Mouse (Mus musculus) testis, postnatal 10 days (tissue): Measurements from ENCODE around the gene Gm20388.
"Not testable (repeated sequence)": the region's sequence is repeated elsewhere in the genome, so short reads cannot be mapped to it uniquely, and the experiment has no call there.

Experiments used
- DNase-seq: peaks from one replicate; pipeline ENCODE4 v3.0.0; 2021; ENCODE audit warnings: low spot score

Gene Gm20388

GRCm38 (mm10) chr8:122557248-122558038 lies 2646.8 kb downstream of the Gm20388 start:
- no peak for DNase-seq

DNA sequence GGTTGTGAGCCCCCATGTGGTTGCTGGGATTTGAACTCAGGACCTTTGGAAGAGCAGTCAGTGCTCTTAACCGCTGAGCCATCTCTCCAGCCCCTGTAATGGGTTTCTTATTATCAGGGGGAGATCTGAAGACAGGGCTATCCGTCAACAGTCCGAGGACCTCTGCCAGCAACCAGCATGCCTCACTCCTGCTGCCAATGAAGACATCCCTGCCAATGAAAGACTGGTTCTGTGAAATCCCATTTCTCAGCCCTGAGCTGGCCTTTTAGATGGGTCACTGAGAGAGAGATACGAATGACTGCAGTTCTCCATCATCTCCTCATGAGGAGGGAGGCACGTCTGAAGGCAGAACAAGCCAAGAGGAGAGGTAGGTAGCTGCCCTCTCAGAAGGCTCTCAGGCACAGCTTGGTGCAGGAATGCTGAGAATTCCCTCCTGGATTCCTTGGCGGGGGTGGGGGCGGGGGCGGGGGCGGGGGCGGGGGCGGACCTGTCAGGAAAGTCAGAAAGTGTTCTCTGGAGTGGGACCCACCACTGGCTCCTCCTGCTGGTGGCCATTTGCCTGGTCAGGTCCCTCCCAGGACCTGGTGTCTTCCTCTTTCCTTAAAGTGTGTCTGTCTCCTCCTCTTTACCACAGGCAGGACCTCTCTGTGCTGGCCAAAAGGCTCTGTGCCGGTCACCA lies 2648.2 kb downstream of the Gm20388 start:
- no peak for DNase-seq

GRCm38 (mm10) chr8:122561199-122561598 lies 2650.6 kb downstream of the Gm20388 start:
- DNase-seq: no peak

GRCm38 (mm10) chr8:122564363-122565352 lies 2654.0 kb downstream of the Gm20388 start:
- no peak for DNase-seq

GRCm38 (mm10) chr8:122566766-122567165 lies 2656.1 kb downstream of the Gm20388 start:
- DNase-seq: no peak

DNA sequence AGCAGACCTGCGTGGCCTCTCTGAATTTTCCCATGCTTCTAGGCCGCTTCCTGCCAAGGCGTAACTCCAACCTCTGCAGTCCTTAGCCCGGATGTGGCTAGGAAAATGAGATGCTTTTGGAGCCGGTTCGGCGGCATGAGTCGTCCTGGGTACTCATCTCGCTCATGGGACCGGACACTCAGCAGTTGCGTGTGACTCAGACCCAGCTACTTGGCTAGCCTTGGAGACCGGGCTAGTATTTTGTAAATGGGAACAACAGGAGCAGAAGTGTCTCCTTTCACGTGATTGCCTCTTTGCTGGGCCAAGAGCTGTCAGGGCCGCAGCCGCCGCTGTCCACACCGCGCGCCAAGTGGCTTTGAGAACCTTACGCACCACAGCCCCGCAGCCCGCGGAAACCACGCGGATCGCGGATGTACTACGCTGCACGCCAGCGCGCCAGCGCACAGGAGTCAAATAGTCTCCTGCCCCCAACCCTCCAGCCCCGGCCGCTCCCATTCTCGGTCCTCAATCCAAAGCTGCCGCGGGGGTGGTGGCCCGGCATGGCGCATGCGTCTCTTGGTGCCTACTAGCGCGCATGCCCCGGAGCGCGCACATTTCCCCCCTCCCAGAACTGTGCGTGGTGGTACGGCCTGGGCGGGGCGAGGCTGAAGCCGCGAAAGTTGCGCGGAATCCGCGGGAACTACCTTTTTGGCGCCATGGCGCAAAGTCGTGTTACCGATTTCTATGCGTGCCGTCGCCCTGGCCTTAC lies 2656.9 kb downstream of the Gm20388 start, which contains the start of gene Cdt1:
TSS of gene Cdt1 (plus strand) at position 655 of the 748 bp plus-strand sequence.
- peak; percentile 95 for DNase-seq

DNA sequence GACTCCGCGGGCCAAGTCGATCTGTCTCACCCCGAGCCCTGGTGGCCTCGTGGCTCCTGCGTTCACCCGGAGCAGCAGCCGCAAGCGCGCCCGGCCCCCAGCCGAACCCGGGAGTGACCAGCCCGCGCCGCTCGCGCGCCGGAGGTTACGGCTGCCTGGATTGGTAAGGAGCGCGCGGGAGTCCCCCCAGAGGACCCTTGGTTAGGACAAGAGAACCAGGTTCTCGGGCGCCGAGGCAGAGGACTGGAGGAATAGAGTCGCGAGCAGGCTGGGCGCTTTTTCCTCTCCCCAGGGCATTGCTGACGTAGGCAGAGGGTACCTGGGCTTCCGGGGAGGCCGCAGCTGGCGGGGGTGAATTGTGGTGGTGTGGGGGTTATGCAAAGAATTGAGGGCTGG lies 2657.5 kb downstream of the Gm20388 start:
- DNase-seq: no peak

GRCm38 (mm10) chr8:122568881-122569309 lies 2658.3 kb downstream of the Gm20388 start:
- no peak for DNase-seq

GRCm38 (mm10) chr8:122569329-122569728 lies 2658.7 kb downstream of the Gm20388 start:
- no peak for DNase-seq

DNA sequence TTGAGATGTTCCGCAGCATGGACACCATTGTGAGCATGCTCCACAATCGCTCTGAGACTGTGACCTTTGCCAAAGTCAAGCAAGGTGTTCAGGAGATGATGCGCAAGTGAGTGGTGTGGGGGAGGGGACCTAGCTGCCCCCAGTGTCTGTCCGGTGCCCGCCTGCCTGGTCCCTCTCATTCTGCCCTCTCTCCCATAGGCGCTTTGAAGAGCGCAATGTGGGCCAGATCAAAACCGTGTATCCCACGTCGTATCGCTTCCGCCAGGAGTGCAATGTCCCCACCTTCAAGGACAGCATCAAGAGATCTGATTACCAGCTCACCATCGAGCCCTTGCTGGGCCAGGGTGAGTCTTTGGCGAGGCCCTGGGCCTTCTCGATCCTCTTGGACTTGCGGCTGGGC lies 2659.4 kb downstream of the Gm20388 start:
- DNase-seq: no peak

DNA sequence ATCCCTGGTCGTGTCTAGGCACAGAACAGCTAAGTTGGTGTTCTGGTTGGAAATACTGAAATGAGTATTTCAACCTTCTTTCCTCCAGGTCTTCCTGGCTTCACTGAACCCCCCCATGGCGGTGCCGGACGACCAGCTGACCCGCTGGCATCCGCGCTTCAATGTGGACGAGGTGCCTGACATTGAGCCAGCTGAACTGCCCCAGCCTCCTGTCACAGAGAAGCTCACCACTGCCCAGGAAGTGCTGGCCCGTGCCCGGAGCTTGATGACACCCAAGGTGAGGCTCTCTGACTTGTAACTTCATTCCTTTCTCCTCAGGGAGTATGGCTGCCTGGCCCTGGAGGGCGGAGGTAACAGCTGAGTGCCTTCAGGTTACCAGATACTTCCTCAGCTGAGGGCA lies 2660.5 kb downstream of the Gm20388 start:
- DNase-seq: no peak

DNA sequence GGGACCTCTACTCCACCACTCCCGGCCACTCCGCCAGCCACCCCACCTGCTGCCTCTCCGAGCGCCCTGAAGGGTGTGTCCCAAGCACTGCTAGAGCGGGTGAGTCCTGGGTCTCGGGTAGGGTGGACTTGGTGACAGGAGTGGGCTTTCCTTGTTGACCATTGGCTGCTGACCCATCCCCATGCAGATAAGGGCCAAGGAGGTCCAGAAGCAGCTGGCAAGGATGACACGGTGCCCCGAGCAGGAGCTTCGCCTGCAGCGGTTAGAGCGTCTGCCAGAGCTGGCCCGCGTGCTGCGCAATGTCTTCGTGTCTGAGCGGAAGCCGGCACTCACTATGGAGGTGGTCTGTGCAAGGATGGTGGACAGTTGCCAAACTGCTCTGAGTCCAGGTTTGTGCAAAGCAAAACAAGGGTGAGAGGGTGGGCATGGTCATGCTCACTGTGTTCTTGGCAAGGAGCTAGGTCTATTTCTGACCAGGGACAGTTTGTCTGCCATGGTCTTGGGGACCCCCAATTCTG lies 2661.2 kb downstream of the Gm20388 start:
- DNase-seq: no peak

DNA sequence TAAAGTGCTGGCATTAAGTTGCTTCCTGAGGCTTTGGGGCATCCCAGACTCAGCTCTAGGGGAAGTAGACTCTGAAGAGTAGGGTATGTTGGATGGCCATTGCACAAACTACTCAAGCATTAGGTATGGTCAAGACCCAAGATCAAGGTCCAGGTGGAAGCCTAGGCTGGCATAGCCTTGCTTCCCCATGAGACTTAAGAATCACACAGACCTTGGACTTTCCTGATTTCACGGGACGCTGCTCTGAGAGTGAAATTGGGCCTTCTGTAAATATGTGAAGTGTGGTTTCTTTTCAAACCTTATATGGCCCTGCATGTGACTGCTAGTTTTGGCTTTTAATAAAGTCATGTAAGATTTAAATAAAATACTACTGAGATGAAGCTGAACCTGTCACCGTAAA lies 2662.1 kb downstream of the Gm20388 start:
- no peak for DNase-seq

- DNase-seq: not testable (repeated sequence)
Measured at GRCm38 (mm10) chr8:122573176-122573575, 2662.5 kb downstream of the Gm20388 start.

DNA sequence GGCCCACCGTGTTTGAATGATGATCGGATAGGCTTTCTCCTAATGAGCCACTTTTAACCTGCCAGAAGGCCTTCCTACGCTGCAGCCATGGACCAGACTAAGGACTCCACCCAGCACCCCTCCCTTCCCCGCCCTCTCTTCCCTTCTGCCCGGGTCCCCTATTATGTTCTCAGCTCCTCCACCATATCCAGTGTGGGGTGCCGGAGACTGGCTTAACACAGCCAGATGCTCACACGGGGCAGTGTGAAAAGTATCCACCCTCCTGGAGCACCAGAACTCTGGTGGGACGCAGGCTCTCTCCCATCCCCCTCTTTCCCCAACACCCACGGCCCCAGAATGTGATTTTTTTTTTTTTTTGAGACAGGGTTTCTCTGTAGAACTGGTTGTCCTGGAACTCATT lies 2662.9 kb downstream of the Gm20388 start:
- no peak for DNase-seq

DNA sequence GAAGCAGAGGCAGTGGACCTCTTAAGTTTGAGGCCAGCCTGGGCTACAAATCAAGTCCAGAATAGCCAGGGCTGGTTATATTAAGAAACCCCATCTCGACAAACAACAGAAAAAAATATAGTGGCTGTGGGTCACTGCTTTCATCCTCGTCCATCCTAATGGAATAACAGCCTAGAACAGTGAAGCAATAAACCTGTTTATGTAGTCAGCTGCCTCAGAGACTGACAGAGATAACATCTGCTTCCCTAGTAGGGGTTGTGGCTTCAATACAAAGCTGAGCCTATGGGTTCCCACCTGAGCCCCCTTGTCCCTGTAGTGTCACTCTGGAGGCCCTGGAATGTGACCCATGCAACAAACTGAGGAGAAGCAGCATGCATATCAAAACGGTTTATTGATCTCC lies 2663.6 kb downstream of the Gm20388 start:
- DNase-seq: no peak

- no peak for DNase-seq
Measured at GRCm38 (mm10) chr8:122574667-122575251, 2664.1 kb downstream of the Gm20388 start.

DNA sequence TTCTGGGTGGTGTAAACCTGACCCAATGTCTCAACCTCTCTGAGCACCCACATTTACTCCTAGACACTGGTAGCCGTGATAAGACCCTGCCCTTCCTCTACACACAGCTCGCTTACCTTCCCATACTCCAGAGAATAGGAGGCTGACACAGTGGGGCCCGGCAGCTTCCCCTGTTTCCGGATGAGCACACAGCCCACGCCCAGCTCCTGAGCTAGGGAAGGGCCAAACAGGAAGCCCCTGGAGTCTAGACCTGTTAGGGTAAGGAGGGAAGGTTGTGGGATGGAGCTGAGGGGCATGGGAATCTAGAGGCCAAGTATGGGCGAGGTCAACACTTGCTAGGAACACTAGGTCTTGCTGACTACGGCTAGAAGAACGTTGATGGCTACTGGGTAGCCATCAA lies 2664.6 kb downstream of the Gm20388 start:
- DNase-seq: no peak

GRCm38 (mm10) chr8:122575735-122576647 lies 2665.3 kb downstream of the Gm20388 start:
- no peak for DNase-seq

DNA sequence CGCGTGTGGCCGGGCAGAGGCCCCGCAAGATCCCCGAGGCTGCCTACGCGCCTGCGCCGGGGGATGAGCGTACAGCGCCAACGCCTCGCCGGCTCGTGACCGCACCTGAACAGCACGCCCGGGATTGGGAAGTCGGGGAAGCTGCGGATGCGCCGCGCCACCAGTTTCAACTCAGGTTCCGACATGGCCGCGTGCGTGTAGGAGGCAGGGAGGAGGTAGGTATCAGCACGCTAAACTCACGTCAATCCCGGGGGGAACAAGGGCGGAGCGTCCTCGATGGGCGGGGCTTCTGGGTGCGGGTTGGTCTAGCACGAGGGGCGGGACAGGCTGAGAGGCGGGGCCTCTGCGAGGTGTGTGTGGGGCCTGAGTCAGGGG lies 2666.0 kb downstream of the Gm20388 start, which contains the start of gene Aprt:
TSS of gene Aprt (minus strand) at position 262 of the 375 bp plus-strand sequence.
- peak; percentile 97 for DNase-seq
